Mouse (Mus musculus) G1E-ER4 (cell line): ENCODE measurements around the gene Tnfsf8. TPM values are rescaled to one million over a fixed set of nuclear protein-coding genes. Genes with fewer than 3 reads are reported as not detected.

Source experiments
- GATA1 ChIP-seq: IDR thresholded peaks from one replicate; pipeline ENCODE4 v1.8.0; 2012; ENCODE audit warnings: low read length, inconsistent platforms
- polyA plus RNA-seq: library from polyadenylated mRNA; stranded (reverse); fragments of >175 nt; gene quantifications from 2 replicates; pipeline ENCODE4 v1.2.3, GENCODE M21; 2012

Tnfsf8 gene
- polyA plus RNA-seq = not detected in 2 replicates

DNA sequence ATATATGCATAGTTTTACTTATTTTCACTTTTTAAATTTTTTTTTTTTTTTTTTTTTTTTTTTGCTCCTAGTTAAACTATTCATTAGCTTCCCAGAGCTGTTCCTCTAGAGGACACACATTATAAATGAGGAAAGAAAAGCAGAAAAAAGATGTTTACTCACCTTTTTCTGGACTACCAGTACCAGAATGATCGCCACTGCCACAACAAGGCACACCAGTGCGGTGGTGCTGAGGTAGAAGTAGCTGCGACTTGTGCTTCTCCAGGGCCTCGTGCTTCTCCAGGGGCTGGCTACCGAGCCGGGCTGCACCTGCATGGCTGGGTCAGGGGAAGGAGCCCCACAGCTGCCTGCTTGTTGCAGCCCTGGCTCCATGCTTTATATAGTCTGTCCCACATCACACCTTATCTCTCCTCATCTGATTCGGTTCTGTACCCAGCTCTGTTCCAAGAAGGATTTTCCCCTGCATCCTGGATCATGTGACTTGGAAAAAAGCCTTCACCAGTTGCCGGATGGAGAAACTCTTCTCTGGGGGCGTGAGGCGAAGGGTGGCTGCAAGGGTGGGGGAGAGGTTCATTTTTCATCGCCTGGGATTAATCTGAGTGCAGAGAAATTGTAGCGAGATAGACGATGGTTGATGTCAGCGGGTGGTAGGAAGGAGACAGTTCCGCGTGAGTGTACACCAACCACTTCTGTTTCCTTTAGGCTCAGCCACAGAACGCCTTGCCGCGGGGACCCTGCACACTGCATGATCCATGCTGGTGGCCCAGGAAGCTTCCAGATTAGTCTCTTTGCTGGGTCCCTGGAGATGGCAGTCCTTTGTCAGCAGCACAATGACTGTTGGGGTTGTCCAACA is at the start of gene Tnfsf8:
Gene Tnfsf8 (minus strand): TSS at position 660 of the 853 bp plus-strand sequence.
- no peak for TF ChIP-seq GATA1

DNA sequence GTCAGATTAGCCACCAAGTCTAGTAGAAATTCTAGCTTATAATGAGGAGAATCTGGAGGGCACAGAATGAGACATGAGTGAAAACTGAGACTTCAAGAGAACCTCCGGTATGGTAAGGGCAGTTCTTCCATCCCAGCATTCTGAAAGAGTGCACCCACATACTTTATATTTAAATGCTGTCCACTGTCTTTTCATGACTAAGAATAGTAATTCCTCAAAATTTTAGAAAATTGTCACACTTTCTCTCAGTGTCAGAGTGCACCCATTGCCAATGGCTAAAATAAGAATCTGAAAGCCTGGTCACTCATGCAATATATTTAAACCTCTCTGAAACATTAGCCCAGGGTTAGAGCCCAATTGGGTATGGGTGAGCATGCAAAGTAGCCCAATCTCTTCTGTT is 47.4 kb upstream of the Tnfsf8 start:
- TF ChIP-seq GATA1 = no peak

DNA sequence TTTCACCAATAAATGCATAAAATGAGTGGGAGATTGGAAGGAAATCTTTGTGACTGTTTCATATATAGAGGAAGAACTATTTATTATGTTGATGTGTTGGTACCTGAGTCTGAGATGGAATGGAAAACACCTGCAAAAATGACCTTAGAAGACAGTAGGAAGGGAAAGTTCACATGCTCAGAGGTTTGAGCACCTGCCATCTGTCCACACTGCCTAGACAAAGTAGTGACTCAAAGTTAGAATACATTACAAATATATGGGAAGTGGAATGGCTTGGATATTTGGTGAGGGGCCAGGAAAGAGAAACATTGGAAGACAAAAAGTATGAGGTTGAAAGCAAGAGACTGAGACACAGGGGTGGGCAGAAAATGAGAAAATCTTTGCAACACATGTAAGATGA is 46.3 kb upstream of the Tnfsf8 start:
- TF ChIP-seq GATA1 = no peak

DNA sequence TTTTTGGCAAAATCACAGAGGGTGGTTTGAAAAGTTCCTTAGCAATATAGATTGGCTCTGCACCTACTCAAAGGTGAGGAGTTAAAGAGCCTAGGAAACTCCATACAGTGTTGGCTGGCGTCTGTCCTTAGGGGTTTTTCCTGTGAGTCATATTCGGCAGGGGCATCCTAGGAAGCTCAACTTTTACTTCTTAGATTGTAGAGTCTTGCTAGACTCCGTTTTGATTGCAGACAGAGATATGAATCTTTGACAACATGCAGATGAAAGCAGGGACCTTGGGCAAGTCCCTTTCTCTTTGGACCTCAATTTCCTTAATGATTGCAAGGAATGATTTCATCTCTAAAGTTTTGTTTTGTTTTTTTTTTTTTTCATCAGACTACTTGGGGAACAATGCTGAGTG is 44.9 kb upstream of the Tnfsf8 start:
- no peak for TF ChIP-seq GATA1

DNA sequence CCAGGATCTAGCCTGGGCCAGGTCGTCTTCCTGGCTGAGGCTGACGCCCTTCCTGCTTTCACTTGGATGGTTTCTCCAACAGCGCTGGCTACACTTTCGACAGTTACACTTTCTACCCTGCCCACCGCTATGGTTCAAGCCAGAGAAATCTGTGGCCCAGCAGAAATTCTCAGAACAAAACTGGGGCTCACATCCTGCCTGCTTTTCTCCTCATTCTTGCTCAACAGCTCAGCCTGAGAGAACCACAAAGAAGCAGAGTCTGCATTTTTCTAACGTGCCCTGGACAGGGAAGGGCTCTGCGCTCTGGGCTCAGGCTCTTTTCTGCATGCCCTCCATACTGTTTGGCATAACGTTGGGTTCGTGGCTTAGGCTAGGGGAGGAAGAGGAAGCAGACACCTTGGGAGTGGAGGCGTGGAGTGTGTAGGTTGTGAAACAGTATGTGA is 38.0 kb upstream of the Tnfsf8 start:
- TF ChIP-seq GATA1 = no peak

DNA sequence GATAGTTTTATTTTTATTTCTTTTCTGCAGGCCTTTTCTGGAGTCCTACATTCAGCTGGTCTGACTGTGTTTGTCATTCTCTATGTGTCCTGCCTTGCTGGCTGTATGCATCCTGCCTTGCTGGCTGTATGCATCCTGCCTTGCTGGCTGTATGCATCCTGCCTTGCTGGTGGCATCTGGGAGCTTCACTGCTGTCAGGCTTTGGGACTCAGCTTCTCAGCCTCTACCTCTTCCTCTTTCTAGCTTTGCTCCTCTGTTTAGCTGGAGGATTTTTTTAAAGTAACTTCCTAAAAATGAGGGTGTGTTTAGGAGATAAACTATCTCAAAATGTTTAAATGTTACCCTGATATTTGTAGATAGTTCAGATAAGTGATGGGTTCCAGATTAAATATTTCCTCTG is 36.0 kb upstream of the Tnfsf8 start:
- no peak for TF ChIP-seq GATA1

DNA sequence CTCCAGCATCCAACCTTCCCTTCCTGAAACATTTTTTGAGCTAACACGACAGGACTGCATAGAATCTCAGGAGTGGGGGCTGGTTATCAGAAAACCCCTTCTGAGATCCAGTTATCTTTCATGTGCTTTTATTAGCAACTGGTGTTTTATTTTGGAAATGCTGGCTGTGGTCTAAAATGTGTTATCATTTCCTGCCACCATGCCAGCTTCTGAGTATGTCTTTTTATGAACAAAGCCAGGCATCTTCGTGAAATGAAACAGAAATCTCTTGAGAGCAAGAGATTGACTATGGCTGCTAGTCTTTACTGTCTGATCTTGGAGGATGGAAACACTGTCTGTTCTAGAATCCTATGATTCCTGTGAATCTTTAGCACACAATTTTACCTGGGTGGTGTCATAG is 25.0 kb upstream of the Tnfsf8 start:
- TF ChIP-seq GATA1 = no peak

DNA sequence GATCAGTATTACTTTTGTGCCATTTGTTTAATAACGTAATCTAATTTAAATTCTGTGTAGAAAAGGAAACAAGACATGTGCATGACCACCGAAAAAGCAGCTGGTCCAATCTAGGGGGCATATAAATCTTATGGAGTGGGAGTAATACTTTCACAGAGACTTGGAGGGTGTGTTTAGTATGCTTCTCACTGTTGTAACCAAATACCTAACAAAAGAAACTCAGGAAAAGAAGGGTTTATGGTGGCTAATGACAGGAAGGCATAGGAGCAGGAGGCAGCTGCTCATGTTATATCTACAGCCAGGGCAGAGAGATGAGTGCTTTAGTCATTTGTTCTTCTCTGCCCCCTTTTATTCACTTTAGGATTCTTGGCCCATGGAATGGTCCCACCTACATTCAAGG is 15.6 kb upstream of the Tnfsf8 start:
- no peak for TF ChIP-seq GATA1

DNA sequence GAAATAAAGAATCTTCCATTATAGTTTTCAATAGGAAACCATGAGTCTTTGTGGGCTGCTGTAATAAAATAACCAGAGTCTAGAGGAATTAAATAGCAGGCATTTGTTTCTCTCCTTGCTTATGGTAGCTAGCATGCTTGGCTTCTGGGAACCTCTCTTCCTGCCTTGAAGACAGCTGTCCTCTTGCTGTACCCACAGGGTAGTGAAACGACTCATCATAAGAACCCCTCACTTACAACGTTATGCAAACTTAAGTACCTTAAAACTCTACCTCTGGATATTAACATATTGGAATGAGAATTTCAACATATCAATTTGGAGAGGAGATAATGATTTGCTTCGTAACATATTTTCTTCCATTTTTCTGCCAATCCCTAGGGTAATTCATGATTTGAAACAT is 14.3 kb upstream of the Tnfsf8 start:
- no peak for TF ChIP-seq GATA1

DNA sequence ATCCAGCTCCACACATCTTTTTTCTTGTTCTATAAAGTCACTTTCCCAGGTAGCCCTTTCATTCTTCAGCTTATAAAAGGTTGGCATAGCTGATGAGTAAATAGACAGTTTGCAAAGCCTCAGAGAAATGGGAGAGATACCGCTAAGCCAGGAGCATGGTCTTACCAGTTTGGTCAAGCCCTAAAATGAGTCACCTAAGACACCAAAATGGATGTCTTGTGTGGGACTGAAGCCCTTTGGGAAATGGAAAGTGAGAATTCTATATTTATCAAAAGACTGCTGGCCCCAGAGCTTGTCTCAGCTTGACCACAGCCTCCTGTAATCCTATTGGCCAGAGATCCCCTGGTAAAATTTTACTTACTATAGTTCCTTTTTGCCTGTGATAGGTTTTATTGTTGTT is 9.5 kb upstream of the Tnfsf8 start:
- no peak for TF ChIP-seq GATA1

DNA sequence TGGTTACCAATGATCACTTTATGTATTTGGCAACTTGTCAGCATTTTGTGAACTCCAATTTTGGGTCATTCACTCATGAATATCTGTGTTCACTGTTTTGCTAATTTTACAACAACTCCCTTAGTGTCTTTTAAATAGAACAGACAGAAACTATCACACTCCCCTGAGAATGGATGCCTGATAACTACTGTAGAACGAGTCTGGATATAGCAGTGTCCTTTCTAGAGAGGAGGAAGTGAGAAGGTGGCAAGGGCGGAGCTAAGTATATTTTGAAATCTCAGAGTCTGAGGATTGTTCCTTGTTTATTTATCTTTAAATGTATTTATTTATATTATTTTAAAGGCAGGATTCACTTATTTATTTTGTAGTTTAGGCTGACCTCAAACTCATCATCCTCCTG is 7.6 kb upstream of the Tnfsf8 start:
- TF ChIP-seq GATA1 = no peak

DNA sequence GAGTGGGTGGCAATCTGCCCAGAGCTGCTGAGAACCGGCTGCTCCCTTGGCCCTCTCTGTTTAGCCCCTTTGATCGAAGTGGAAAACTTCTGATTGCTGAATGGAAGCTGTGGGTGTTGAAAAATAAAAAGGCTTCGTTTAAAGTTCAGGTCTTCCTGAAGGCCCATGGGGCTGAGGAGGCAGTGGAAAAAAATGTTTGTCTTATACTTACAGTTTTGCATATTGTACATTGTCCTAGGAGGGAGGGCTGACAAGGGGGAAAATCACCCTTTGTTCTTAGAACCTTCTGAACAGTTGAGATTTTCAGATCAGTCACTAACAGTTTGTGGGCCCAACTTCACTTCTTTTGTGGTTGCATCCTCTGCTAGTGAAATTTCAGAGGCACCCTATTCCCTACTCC is 1.8 kb upstream of the Tnfsf8 start:
- no peak for TF ChIP-seq GATA1

DNA sequence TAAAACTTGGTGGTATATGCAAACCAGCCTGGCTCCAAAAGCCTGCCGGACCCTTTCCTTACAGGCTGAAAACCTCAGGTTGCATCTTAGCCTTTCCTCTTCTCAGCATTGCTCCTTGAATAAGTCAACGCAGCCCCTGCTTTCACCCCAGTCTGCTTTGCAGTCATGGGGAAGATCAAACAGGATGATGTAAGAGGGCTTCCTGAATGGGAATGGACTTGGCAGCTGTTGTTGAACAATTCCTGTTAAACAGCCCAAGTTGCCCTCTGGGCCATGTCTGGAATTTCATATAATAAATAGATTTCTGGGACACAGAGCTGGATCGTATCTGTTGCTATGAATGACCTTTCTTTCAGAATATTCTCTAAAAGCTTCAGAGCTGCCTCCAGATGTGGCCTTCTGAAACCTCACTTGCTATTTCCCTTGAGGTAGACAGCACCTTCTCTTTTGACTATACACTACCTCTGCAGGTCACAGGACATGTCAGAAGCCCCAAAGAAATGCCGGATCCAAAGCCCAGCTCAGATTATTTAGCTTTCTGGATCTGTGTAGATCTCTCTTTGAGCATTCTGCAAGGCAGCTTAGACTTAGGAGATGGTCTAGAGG is 1.0 kb upstream of the Tnfsf8 start:
- no peak for TF ChIP-seq GATA1

DNA sequence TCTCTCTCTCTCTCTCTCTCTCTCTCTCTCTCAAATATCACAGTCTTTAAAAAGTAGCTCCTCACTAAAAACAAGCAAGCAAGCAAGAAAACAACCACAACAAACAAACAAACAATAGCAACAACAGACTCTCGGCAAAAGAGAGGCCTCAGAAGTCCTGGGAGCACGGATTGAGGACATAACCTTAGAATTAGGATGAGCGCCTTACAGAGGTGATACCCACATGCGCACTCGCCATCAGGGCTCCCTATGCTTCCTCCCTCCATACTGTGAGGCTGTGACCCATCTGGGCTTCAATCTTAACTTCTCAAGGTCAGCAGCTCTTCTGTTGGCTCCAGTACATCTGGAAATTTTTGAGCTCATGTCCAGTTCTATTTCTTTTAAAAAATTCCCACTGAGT is 911 bp downstream of the Tnfsf8 start:
- TF ChIP-seq GATA1 = no peak

DNA sequence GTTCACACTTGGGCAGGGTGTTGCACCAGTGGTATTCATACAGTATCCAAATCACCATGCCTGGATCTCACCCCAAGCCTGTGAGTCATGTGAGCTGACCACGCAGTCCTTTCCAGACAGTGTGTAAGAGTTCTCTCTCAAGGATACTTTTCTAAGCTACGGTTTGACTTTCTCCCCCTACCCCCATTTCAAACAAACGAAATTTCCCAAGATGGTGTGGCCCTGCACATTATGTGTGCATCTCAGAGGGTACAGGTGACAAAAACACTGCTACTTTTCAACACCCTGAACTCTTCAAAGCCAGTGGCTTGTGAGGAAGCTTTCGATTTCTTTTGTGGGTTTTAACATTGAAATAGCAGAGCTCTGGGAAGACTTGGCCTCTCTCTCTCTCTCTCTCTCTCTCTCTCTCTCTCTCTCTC is 1.4 kb downstream of the Tnfsf8 start:
- no peak for TF ChIP-seq GATA1

DNA sequence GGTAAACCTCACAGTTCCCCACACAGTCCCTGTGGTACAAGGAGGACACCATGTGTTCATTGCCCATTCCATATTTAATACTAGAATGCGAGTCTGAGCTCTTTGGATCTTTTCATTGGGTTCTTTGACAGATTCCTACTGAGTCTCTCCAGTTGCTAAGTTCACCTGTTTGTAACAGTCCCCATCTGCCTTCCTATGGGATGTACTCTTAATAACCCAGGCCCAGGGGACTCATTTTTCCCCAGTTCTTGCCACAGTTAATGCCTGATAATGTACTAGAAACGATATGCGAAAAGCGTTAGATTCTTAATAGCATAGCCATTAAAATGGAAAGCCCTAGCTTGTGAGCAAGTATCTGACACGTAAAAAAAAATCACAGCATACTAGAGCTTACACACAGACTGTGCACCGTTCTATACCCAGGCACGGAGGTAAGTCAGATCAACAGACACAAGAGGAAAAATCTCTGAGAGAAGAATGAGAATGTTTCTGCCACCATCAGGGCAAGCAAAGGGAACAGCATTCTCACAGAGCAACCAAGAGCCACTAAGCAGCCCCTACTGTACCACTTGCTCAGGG is 2.4 kb downstream of the Tnfsf8 start:
- TF ChIP-seq GATA1 = no peak

DNA sequence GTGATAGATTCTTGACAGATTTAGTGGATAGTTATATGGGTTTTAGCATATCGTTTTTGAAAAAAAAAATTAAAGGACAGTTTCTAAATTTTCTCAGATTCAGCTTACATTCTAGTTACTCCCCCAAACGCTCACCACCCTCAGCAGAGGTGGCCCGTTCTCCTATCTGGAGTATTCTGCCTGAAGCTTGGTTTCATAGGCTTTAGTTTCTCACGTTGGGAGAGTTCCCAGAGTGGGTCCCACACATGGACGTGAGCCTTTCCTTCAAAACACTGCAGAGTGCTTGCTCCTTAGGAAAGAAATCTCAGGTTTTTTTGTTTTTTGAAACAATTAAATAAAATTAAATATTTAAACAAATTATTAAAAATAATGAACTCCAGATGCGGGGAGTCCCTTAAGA is 4.4 kb downstream of the Tnfsf8 start:
- no peak for TF ChIP-seq GATA1
